In genomic region chrX:7696954-7697381, GRCm38 (mm10) we compare ENCODE assay signal across 8 mouse cellular contexts. TPM values are rescaled to one million over a fixed set of nuclear protein-coding genes. Genes with fewer than 3 reads are reported as not detected.
DNase-seq lines count a peak whose midpoint lies in the region; ATAC-seq lines count a peak whose summit lies in the region.

Gene Gpkow (plus strand): TSS chrX:7697131.

- peak; percentile 91 for DNase-seq in NIH3T3 (ENCODE audit: low read depth)
- peak; percentile 82 to 88 for DNase-seq in cerebellum, postnatal 10 days
- peak; percentile 77 to 78 for DNase-seq in frontal cortex, postnatal 10 days (ENCODE audit: low spot score in 2 of 2)
- peak; percentile 64 to 90 for DNase-seq in layer of hippocampus, postnatal 14 days (ENCODE audit: low spot score in 2 of 2)
- DNase-seq in lung, postnatal 14 days: peak; percentile 77
- DNase-seq in retina, adult 2 months (ENCODE audit: low read depth, low spot score): peak; percentile 76
- peak; percentile 68 to 85 for DNase-seq in thymus, postnatal 36 days

- no peaks in the 10 kb centered on the region for H3K27me3 ChIP-seq in hindbrain, embryonic 12.5 days

- H3K9me3 ChIP-seq in hindbrain, embryonic 12.5 days (replicated peaks): no peaks in the 10 kb centered on the region

- WGBS in hindbrain, embryonic 12.5 days: 12% methylated on average over 33 of the region's 33 CpGs

- peak; percentile 96 for ATAC-seq in hindbrain, embryonic 12.5 days (ENCODE audit: low FRiP score)

- H3K36me3 ChIP-seq in hindbrain, embryonic 12.5 days: peaks cover 5% of the 10 kb centered on the region; the same call in 1 of the 2 replicates

- H3K9ac ChIP-seq in hindbrain, embryonic 12.5 days: peak within 1 kb of the TSS; percentile 63

- H3K27ac ChIP-seq in hindbrain, embryonic 12.5 days: no peak within 1 kb of the TSS

- peak within 1 kb of the TSS; percentile 50 for H3K4me3 ChIP-seq in hindbrain, embryonic 12.5 days

- H3K4me2 ChIP-seq in hindbrain, embryonic 12.5 days (replicated peaks): peak within 1 kb of the TSS; percentile 56

- H3K4me1 ChIP-seq in hindbrain, embryonic 12.5 days: no peaks in the 10 kb centered on the region

RNA-seq across cellular contexts. Expression of gene Gpkow, which starts in this region (rescaled TPM):
- polyA plus RNA-seq in hindbrain, embryonic 12.5 days (2016; fragmentation: Nextera tagmentation; extraction: Ambion mirVana): 45.5 and 46.4 TPM in 2 replicates
- 10 to 100 TPM; 33.2 to 36.3 TPM for total RNA-seq in layer of hippocampus, postnatal 14 days (2021)
